Mouse (Mus musculus): ENCODE measurements around the gene Spats2. TPM values are rescaled to one million over a fixed set of nuclear protein-coding genes. Genes with fewer than 3 reads are reported as not detected.
A peak's percentile ranks its signal among the peaks of the same experiment; 100 is the strongest.

Gene Spats2
- polyA plus RNA-seq, 1 experiment = 10.6 TPM

DNA sequence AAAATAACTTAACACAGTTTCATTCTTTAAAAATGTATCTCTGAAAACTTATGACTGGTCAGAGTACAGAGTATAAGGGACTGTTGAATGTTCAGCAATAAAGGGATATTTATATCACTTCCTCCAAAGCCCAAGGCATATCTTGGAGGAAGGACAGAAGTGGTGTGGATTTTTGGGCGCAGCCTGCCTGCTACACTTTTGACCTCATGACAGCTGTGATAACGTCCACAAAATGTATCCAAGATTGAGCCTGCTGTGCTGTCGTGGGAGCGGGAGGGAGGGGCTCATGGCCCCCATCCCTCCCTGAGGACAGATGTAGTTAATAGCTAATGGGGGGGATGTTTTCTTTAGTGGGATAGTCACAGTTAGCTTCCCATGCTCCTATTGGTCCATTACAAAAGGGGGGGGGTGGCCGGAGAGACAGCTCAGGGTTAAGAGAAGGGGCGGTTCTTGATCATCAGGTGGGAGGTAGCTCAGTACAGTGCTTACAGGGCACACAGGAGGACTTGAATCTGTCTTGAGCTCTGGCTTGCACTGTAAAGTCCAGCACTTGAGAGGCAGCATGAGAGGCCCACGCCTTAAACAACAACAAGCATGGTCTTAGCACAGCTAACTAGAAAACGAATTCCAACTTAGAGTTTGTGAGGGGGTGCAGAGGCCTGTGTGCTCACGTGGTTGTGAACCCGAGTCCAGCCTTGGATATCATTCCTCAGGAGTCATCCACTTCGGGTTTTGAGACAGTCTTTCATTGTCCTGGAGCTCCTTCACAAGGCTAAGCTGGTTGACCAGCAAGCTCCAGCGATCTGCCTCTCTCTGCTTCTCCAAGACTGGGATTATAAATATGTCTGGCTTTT lies 38.0 kb downstream of the Spats2 start:
- WGBS = 62% methylated on average over 12 of the region's 12 CpGs
- Histone ChIP-seq H3K4me1 (ENCODE audit: control insufficient read depth, insufficient read depth, low read length) (no peaks in the 10 kb centered on the region; the same call in 1 of the 2 replicates), H3K4me3 (replicated peaks; ENCODE audit: extremely low read depth, low read depth, low read length) (no peak overlapping the region)
- no peak for DNase-seq
- TF ChIP-seq POLR2A (IDR thresholded peaks at IDR 0.05; ENCODE audit: borderline replicate concordance, extremely low read depth, low read depth, low read length) (no peak), CTCF (IDR thresholded peaks at IDR 0.05; ENCODE audit: insufficient read depth, low read length) (no peak)

DNA sequence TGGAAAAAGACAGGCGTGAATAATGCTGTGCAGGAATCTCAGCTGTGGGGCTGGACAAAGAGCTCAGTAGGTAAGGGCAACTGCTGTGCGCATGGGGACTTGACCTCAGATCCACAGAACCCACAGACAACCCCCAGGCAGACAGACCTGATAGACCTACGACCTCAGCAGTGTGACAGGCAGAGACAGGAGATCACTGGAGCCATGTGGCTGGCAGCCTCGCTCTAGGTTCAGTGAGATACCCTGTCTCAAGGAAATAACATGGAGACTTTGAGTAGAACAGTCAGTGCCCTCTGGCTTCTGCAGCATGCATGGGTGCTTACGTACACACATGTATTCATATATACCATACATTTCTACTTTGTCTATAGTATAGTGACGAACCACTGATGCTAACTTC lies 46.4 kb downstream of the Spats2 start:
- no peak overlapping the region for H3K4me3 ChIP-seq (replicated peaks; ENCODE audit: extremely low read depth, low read depth, low read length)
- TF ChIP-seq POLR2A (IDR thresholded peaks at IDR 0.05; ENCODE audit: borderline replicate concordance, extremely low read depth, low read depth, low read length) (no peak), CTCF (IDR thresholded peaks at IDR 0.05; ENCODE audit: insufficient read depth, low read length) (no peak)
- 91% methylated on average over 6 of the region's 6 CpGs for WGBS
- no peaks in the 10 kb centered on the region for H3K4me1 ChIP-seq (ENCODE audit: control insufficient read depth, insufficient read depth, low read length)
- no peak for DNase-seq

DNA sequence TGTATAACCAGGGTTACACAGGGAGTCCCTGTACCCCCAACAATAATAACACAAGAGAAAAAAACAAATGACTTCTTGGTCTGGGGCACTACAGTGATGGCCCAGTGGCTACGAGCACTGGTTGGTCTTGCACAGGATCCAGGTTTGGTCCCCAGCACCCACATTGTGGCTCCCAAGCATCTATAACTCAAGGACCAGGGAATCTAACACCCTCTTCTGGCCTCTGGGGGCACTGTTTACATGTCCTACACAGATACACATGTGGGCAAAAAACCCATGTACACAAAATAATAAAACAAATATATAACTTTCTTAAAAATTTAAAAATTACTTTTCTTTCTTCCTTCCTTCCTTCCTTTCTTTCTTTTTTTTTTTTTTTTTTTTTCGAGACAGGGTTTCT lies 53.9 kb downstream of the Spats2 start:
- 97% methylated on average over 1 of the region's 2 CpGs for WGBS
- DNase-seq = no peak
- no peak for TF ChIP-seq CTCF (IDR thresholded peaks at IDR 0.05; ENCODE audit: insufficient read depth, low read length)
- no peak for TF ChIP-seq POLR2A (IDR thresholded peaks at IDR 0.05; ENCODE audit: borderline replicate concordance, extremely low read depth, low read depth, low read length)
- Histone ChIP-seq H3K4me1 (ENCODE audit: control insufficient read depth, insufficient read depth, low read length) (no peaks in the 10 kb centered on the region), H3K4me3 (replicated peaks; ENCODE audit: extremely low read depth, low read depth, low read length) (no peak overlapping the region)

DNA sequence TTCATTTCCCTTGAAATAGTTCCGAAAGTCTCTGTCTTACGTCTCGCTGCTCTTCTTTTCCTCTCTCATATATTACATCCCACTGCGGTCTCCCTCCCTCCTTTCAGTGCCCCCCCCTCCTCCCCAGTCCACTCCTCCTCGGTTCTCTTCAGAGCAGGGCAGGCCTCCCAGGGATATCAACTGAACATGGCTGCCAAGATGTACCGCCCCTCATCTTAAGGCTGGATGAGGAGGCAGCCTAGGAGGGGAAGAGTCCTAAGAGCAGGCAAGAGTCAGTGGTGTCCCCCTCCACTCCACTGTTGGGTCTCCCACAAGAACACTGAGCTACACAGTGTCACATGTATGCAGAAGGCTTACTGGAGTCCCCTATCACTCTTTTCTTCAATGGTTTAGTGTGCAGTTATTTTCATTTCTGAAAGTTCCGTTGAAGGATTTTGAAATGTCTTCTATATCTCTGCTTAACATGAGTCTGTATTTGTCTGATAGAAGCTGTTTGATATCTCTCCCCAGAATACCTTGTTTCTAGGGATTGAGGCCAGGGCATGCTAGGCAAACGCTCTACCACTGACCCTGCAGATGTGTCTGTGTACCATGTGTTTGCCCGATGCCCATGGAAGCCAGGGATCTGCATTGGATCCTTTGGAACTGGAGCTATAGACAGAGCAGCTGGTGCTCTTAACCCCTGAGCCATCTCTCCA lies 58.6 kb downstream of the Spats2 start:
- no peak overlapping the region for H3K4me3 ChIP-seq (replicated peaks; ENCODE audit: extremely low read depth, low read depth, low read length)
- TF ChIP-seq CTCF (IDR thresholded peaks at IDR 0.05; ENCODE audit: insufficient read depth, low read length) (no peak), POLR2A (IDR thresholded peaks at IDR 0.05; ENCODE audit: borderline replicate concordance, extremely low read depth, low read depth, low read length) (no peak)
- H3K4me1 ChIP-seq (ENCODE audit: control insufficient read depth, insufficient read depth, low read length) = no peaks in the 10 kb centered on the region
- no peak for DNase-seq
- WGBS = 93% methylated on average over 9 of the region's 9 CpGs

GRCm38 (mm10) chr15:99194358-99194757 lies 68.6 kb downstream of the Spats2 start:
- 76% methylated on average over 10 of the region's 10 CpGs for WGBS
- TF ChIP-seq CTCF (IDR thresholded peaks at IDR 0.05; ENCODE audit: insufficient read depth, low read length) (no peak), POLR2A (IDR thresholded peaks at IDR 0.05; ENCODE audit: borderline replicate concordance, extremely low read depth, low read depth, low read length) (no peak)
- no peak for DNase-seq

DNA sequence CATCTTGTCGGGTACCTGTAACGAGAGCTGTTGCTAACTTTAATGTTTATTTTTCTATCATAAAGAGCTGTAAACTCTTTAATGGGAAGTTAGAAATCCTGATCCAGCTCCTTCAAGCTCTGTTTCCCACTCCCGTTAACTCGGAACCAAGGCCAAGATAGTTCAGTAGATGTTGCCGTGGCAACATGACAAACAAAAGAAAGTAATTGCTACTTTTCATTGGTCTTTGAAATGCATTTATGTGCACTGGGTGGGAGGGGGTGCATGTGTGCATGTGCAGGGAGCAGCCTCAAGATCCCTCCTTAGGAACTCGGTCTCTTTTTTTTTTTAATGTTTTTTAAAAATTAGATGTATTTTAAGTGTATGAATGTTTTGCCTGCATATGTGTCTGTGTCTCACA lies 69.3 kb downstream of the Spats2 start:
- WGBS = 42% methylated on average over 6 of the region's 6 CpGs
- Histone ChIP-seq H3K4me3 (replicated peaks; ENCODE audit: extremely low read depth, low read depth, low read length) (no peak overlapping the region), H3K4me1 (ENCODE audit: control insufficient read depth, insufficient read depth, low read length) (no peaks in the 10 kb centered on the region)
- TF ChIP-seq POLR2A (IDR thresholded peaks at IDR 0.05; ENCODE audit: borderline replicate concordance, extremely low read depth, low read depth, low read length) (no peak), CTCF (IDR thresholded peaks at IDR 0.05; ENCODE audit: insufficient read depth, low read length) (no peak)
- DNase-seq = no peak

More at GRCm38 (mm10) chr15:99194358-99194757, 68.6 kb downstream of the Spats2 start:
- H3K4me3 ChIP-seq (replicated peaks; ENCODE audit: extremely low read depth, low read depth, low read length) = no peak overlapping the region
- H3K4me1 ChIP-seq (ENCODE audit: control insufficient read depth, insufficient read depth, low read length) = no peaks in the 10 kb centered on the region

DNA sequence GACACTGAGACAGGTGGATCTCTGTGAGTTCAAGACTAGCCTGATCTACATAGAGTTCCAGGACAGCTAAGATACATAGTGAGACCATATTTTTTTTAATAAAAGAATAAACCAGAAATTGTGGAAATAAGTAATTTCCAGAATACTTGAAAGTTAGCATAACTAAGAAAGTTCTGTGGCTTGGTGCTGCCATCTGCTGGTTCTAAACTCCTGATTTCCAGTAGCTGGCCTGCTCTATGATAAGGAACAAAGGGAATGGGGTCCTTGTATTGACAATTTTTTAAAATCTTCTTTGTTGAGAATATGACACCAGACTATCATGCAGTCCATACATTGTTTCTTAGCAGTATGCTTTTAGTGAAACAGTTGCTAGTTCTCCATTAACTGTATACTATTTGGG lies 73.0 kb downstream of the Spats2 start:
- Histone ChIP-seq H3K4me1 (ENCODE audit: control insufficient read depth, insufficient read depth, low read length) (no peaks in the 10 kb centered on the region), H3K4me3 (replicated peaks; ENCODE audit: extremely low read depth, low read depth, low read length) (no peak overlapping the region)
- peak; percentile 21 for DNase-seq
- TF ChIP-seq POLR2A (IDR thresholded peaks at IDR 0.05; ENCODE audit: borderline replicate concordance, extremely low read depth, low read depth, low read length) (no peak), CTCF (IDR thresholded peaks at IDR 0.05; ENCODE audit: insufficient read depth, low read length) (no peak)

DNA sequence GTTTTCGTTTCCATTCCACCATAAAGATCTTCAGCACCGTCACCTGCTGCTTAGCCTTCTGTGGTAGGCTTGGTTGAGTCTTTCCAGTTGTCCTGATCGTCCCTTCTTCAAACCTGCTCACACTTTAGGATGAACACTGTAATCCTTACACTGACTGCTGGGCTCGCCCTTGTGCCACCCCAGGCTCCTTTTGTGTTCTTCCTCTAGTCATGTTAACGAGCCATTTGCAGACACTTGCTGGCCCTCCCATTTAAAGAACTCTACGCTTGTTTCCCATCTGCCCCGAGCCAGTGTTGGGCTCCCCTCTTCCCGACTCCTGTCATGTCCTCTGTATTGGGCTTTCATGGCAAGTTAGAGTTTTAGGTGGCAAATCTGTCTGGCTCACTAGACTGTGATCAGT lies 80.2 kb downstream of the Spats2 start:
- no peaks in the 10 kb centered on the region for H3K4me1 ChIP-seq (ENCODE audit: control insufficient read depth, insufficient read depth, low read length)
- WGBS = 86% methylated on average over 8 of the region's 8 CpGs

DNA sequence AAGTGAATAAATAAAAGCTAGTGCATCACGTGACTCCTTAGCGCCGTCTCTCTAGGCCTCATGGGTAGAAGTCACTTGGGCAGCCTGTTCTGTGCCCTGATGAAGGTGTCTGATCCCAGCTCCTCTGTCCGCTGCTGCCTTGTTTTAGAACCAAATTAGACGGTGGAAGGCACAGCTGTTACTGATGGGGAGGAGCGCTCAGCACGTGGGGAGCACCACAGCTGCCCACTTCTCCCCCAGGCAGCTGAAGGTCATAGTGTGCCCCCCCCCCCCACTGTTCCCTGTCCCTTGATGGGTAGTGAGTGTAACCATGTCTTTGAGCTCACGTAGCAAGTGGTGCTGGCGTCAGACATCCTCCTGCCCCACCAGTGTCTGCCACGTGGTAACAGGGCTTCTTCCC lies 87.5 kb downstream of the Spats2 start:
- no peak for DNase-seq
- WGBS = 87% methylated on average over 10 of the region's 10 CpGs
- H3K4me1 ChIP-seq (ENCODE audit: control insufficient read depth, insufficient read depth, low read length) = no peaks in the 10 kb centered on the region
- no peak overlapping the region for H3K4me3 ChIP-seq (replicated peaks; ENCODE audit: extremely low read depth, low read depth, low read length)
- TF ChIP-seq CTCF (IDR thresholded peaks at IDR 0.05; ENCODE audit: insufficient read depth, low read length) = no peak
- no peak for TF ChIP-seq POLR2A (IDR thresholded peaks at IDR 0.05; ENCODE audit: borderline replicate concordance, extremely low read depth, low read depth, low read length)

More for the DNA sequence above, 80.2 kb downstream of the Spats2 start:
- H3K4me3 ChIP-seq (replicated peaks; ENCODE audit: extremely low read depth, low read depth, low read length) = no peak overlapping the region
- DNase-seq = no peak
- TF ChIP-seq POLR2A (IDR thresholded peaks at IDR 0.05; ENCODE audit: borderline replicate concordance, extremely low read depth, low read depth, low read length) = no peak
- TF ChIP-seq CTCF (IDR thresholded peaks at IDR 0.05; ENCODE audit: insufficient read depth, low read length) = no peak

Data from lung, adult 2 months (tissue).